Mouse (Mus musculus) ES-E14 (cell line): ENCODE results near the gene Atrx. TPM values are rescaled to one million over a fixed set of nuclear protein-coding genes. Genes with fewer than 3 reads are reported as not detected.

ENCODE experiments used
- DNase-seq: peaks from one replicate; pipeline ENCODE4 v3.0.0-alpha.2; 2013; ENCODE audit warnings: low read depth, low spot score
- H3K27ac ChIP-seq: 2 replicates; pipeline ENCODE4 v1.5.1; 2012; ENCODE audit warnings: low read depth, mild to moderate bottlenecking, low read length, moderate library complexity, mixed read lengths; ENCODE audit not compliant: poor library complexity, insufficient read depth, severe bottlenecking
- H3K36me3 ChIP-seq: 2 replicates; pipeline ENCODE4 v1.6.1; 2012; ENCODE audit warnings: mild to moderate bottlenecking, low read length, moderate library complexity, mixed read lengths; ENCODE audit not compliant: control insufficient read depth, poor library complexity, insufficient read depth, severe bottlenecking
- H3K4me1 ChIP-seq, 2 experiments: fragments of 150-350 bp in 1 of 2; sonication (generic) in 1 of 2; 2 replicates each; pipeline ENCODE4 v1.6.1; 2012; ENCODE audit warnings: low read length in 2 of 2, mild to moderate bottlenecking in 1 of 2, mixed read lengths in 1 of 2; ENCODE audit not compliant: control insufficient read depth in 2 of 2, insufficient read depth in 2 of 2, poor library complexity in 1 of 2
- H3K4me3 ChIP-seq, 2 experiments: fragments of 150-350 bp in 1 of 2; sonication (generic) in 1 of 2; 2 replicates each; pipeline ENCODE4 v1.5.1; 2012; ENCODE audit warnings: low read length in 2 of 2, low read depth in 1 of 2, mild to moderate bottlenecking in 1 of 2, mixed read lengths in 1 of 2; ENCODE audit not compliant: insufficient read depth in 1 of 2, poor library complexity in 1 of 2, severe bottlenecking in 1 of 2
- H3K9ac ChIP-seq: 2 replicates; pipeline ENCODE4 v1.6.1; 2012; ENCODE audit warnings: low read depth, mild to moderate bottlenecking, low read length, mixed read lengths; ENCODE audit not compliant: poor library complexity, insufficient read depth, severe bottlenecking
- H3K9me3 ChIP-seq: fragments of 150-350 bp; sonication (generic); 2 replicates; pipeline ENCODE4 v1.6.1; 2012; ENCODE audit warnings: low read depth, mild to moderate bottlenecking, low read length; ENCODE audit not compliant: control insufficient read depth, insufficient read depth
- CHD2 ChIP-seq: IDR thresholded peaks from 2 replicates; pipeline ENCODE4 v1.6.1; 2014; ENCODE audit warnings: mild to moderate bottlenecking, low read depth, low read length, inconsistent platforms
- HCFC1 ChIP-seq: IDR thresholded peaks from 2 replicates; pipeline ENCODE4 v1.6.1; 2012; ENCODE audit warnings: low read length, inconsistent platforms, borderline replicate concordance; ENCODE audit not compliant: insufficient read depth
- MAFK ChIP-seq: IDR thresholded peaks from 2 replicates; pipeline ENCODE4 v1.6.1; 2014; ENCODE audit warnings: mild to moderate bottlenecking, low read depth, low read length, inconsistent platforms; ENCODE audit not compliant: insufficient read depth
- ZC3H11A ChIP-seq: IDR thresholded peaks from 2 replicates; pipeline ENCODE4 v1.6.1; 2012; ENCODE audit warnings: low read depth, mild to moderate bottlenecking, inconsistent platforms, low read length, borderline replicate concordance
- ZNF384 ChIP-seq: IDR thresholded peaks from 2 replicates; pipeline ENCODE4 v1.6.1; 2012; ENCODE audit warnings: low read depth, low read length, inconsistent platforms
- in situ Hi-C, 2 experiments: fragments of 600-800 bp; cut with MboI; formaldehyde crosslinking; loops; one replicate each; pipeline ENCODE4 v1.15.1; 2025; ENCODE audit warnings: low sequenced_read_pairs in 2 of 2, inconsistent platforms in 1 of 2; ENCODE audit not compliant: unreplicated experiment in 2 of 2
- total RNA-seq: library from RNA; depleted of rRNA; stranded (reverse); fragments of 300-350 nt; gene quantifications from 2 replicates; pipeline ENCODE4 v1.2.3, GENCODE M21; 2012; rRNA removed

Gene Atrx
- total RNA-seq, 1 experiment, result 189 TPM

GRCm38 (mm10) chrX:105763612-105764011 is 165.6 kb downstream of the Atrx start:
- H3K4me1 ChIP-seq, result no peaks in the 10 kb centered on the region
- in situ Hi-C loops, result no loop called here
- H3K9me3 ChIP-seq, result no peaks in the 10 kb centered on the region
- no peak overlapping the region for H3K27ac ChIP-seq
- no peak overlapping the region for H3K9ac ChIP-seq
- H3K4me3 ChIP-seq, result peak overlapping the region; percentile 58 to 66
- TF ChIP-seq ZNF384, result no peak
- no peaks in the 10 kb centered on the region for H3K36me3 ChIP-seq
- DNase-seq, result no peak

- in situ Hi-C loops, result no loop called here
- no peaks in the 10 kb centered on the region for H3K4me1 ChIP-seq
- DNase-seq, result no peak
- TF ChIP-seq ZC3H11A, result no peak
- TF ChIP-seq MAFK, result no peak
- no peak for TF ChIP-seq CHD2
- no peak for TF ChIP-seq ZNF384
- no peak for TF ChIP-seq HCFC1
- peak overlapping the region; percentile 58 to 66 for H3K4me3 ChIP-seq
- H3K36me3 ChIP-seq, result no peaks in the 10 kb centered on the region
- no peak overlapping the region; the same call in 1 of the 2 replicates for H3K9ac ChIP-seq
- no peaks in the 10 kb centered on the region for H3K9me3 ChIP-seq
- no peak overlapping the region for H3K27ac ChIP-seq
Observed at GRCm38 (mm10) chrX:105762847-105763527, 166.2 kb downstream of the Atrx start.

Other genes with a start within 250 kb of the Atrx start
- not detected in 2 replicates for gene Fgf16, start 165.1 kb downstream of the Atrx start, total RNA-seq
- 44.3 and 48.6 TPM in 2 replicates for gene Magt1, start 82.5 kb upstream of the Atrx start, total RNA-seq
- gene Cox7b, start 86.3 kb upstream of the Atrx start, total RNA-seq, result 355 and 378 TPM in 2 replicates
- gene Atp7a, start 97.9 kb upstream of the Atrx start, total RNA-seq, result 20.2 and 21.8 TPM in 2 replicates
- gene Tlr13, start 213.8 kb upstream of the Atrx start, total RNA-seq, result not detected in 2 replicates